Mouse (Mus musculus): ENCODE data around the gene C1qtnf12. TPM values are rescaled to one million over a fixed set of nuclear protein-coding genes. Genes with fewer than 3 reads are reported as not detected.
A peak's percentile ranks its signal among the peaks of the same experiment; 100 is the strongest.

Gene C1qtnf12
- 16.8 and 22.1 TPM in 2 replicates for polyA plus RNA-seq (2012; rRNA removed)

DNA sequence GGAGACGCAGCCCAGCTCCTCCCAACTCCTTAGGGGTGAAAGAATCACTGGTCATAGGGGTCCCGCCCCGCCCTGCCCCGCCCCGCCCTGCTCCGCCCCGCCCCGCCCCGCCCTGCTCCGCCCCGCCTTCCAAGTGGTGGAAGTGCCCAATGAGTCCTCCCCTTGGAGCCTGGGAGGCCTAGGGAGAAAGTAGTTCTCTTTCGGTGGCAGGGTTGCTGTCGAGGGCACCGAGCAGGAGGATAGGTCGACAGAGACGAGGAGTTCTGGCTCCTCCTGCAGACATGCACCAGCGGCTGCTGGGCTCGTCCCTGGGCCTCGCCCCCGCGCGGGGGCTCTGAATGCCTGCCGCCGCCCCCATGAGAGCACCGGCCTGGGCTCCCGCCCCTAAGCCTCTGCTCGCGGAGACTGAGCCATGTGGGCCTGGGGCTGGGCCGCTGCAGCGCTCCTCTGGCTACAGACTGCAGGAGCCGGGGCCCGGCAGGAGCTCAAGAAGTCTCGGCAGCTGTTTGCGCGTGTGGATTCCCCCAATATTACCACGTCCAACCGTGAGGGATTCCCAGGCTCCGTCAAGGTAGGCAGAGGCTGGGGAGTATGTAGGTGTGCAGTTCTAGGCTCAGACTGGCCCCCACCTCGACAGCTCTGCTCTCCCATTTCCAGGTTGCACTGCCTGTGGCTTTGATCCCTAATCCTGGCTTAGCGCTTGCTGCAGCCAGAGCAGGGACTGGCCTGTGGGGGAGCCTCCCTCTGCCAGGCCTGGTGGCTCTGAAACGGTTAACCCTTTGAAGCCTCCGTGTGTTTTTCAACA is at the start of gene C1qtnf12:
Gene C1qtnf12, plus strand, starts transcription at position 152 of the 805 bp plus-strand sequence.
- peak within 1 kb of the TSS; percentile 49; the same call in 1 of the 2 replicates for H3K27ac ChIP-seq (ENCODE audit: insufficient read depth, low read length)

DNA sequence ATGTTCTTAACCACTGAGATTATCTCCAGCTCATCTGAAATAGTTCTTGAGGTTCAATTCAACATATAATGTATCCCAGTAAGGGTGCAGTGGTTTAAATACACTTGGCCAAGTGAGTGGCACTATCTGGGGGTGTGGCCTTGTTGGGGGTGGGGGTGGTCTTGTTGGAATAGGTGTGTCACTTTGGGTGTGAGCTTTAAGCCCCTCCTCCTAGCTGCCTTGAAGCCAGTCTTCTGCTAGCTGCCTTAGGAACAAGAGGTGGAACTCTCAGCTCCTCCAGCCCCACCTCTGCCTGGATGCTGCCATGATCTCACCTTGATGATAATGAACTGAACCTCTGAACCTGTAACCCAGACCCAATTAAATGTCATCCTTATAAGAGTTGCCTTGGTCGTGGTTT is 30.1 kb upstream of the C1qtnf12 start:
- no peaks in the 10 kb centered on the region for H3K27me3 ChIP-seq (ENCODE audit: control insufficient read depth, insufficient read depth, low read length)
- H3K4me3 ChIP-seq (replicated peaks; ENCODE audit: insufficient read depth, low read depth, low read length): no peak overlapping the region
- H3K27ac ChIP-seq (ENCODE audit: insufficient read depth, low read length): no peak overlapping the region
- TF ChIP-seq POLR2A (IDR thresholded peaks at IDR 0.05; ENCODE audit: borderline replicate concordance, insufficient read depth, low read length) (no peak), CTCF (IDR thresholded peaks at IDR 0.05; ENCODE audit: borderline replicate concordance, insufficient read depth, low read depth, low read length) (no peak)
- no peaks in the 10 kb centered on the region for H3K4me1 ChIP-seq (ENCODE audit: control insufficient read depth, insufficient read depth, low read length)
- DNase-seq: no peak
- 62% methylated on average over 1 of the region's 1 CpGs for WGBS

More for the DNA sequence above, at the start of gene C1qtnf12:
- DNase-seq: peak; percentile 39 to 52
- TF ChIP-seq POLR2A (IDR thresholded peaks at IDR 0.05; ENCODE audit: borderline replicate concordance, insufficient read depth, low read length) (peak; percentile 26; the same call in 1 of the 2 replicates), CTCF (IDR thresholded peaks at IDR 0.05; ENCODE audit: borderline replicate concordance, insufficient read depth, low read depth, low read length) (no peak)
- peak within 1 kb of the TSS; percentile 89 for H3K4me3 ChIP-seq (replicated peaks; ENCODE audit: insufficient read depth, low read depth, low read length)
- H3K4me1 ChIP-seq (ENCODE audit: control insufficient read depth, insufficient read depth, low read length): peaks cover 7% of the 10 kb centered on the region; the same call in 1 of the 2 replicates
- WGBS: under 1% methylated on average over 42 of the region's 42 CpGs
- no peaks in the 10 kb centered on the region for H3K27me3 ChIP-seq (ENCODE audit: control insufficient read depth, insufficient read depth, low read length)

DNA sequence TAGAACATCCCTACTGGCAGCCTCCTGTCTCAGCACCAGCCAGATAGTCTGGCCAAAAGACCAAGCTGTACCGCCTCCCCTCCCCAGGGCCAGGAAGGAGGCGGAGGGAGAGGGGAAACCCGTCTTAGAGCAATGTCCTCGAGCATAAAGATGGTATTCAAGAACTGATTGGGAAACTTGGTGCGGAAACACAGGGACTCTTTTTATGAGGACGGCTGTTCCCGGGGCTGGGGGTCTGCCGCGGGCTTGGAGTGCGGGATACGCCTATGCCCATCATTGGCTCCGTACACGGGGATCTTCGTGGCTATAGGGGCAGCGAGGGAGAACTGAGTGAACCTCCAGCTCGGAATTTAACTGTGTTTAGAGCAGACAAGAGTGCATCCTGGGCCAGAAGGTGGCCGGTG is 19.1 kb upstream of the C1qtnf12 start:
- peak in 1 of 2 experiments; percentile 46 for DNase-seq
- H3K27me3 ChIP-seq (ENCODE audit: control insufficient read depth, insufficient read depth, low read length): no peaks in the 10 kb centered on the region
- H3K27ac ChIP-seq (ENCODE audit: insufficient read depth, low read length): peak overlapping the region; percentile 93
- WGBS: under 1% methylated on average over 17 of the region's 17 CpGs
- H3K4me3 ChIP-seq (replicated peaks; ENCODE audit: insufficient read depth, low read depth, low read length): peak overlapping the region; percentile 94
- H3K4me1 ChIP-seq (ENCODE audit: control insufficient read depth, insufficient read depth, low read length): peaks cover 11% of the 10 kb centered on the region
- TF ChIP-seq POLR2A (IDR thresholded peaks at IDR 0.05; ENCODE audit: borderline replicate concordance, insufficient read depth, low read length) (no peak), CTCF (IDR thresholded peaks at IDR 0.05; ENCODE audit: borderline replicate concordance, insufficient read depth, low read depth, low read length) (no peak)

DNA sequence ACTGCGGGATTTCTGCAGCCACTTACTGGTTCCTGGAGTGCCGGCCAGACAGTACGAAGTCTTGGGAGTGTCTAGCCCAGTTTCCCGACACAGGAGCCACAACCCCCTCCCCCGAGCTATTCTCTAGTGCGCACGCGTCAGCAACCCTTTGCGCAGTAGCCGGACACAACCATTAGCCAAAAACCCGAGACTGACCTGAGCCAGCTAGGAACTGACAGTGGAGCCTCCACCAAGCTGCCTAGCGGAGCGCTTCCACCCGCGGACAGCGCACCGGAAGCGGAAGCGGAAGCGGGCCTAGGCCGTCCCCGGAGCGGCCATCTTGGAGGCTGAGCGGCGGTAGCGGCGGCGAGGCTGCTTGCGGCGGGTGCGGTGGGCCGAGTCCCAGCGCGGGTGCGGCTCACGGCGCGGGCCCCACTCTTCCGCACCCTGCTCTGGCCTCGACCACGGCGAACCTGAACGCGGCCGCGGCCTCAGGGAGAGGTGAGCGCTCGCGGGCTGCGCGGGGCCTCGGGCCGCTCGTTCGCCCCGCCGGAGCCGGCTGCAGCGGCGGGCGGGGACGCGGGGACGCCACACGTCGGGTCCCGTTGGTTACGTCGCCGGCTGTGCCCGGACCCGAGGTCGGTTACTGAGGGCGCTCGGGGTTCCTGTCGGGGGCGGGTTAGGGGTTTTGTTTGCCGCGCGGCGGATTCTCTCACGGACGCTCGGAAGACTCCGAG is 18.4 kb upstream of the C1qtnf12 start, which contains the start of gene Ube2j2:
Gene Ube2j2, plus strand, starts transcription at position 298 of the 716 bp plus-strand sequence.
- Histone ChIP-seq H3K27ac (ENCODE audit: insufficient read depth, low read length) (peak within 1 kb of the TSS; percentile 93), H3K27me3 (ENCODE audit: control insufficient read depth, insufficient read depth, low read length) (no peaks in the 10 kb centered on the region), H3K4me3 (replicated peaks; ENCODE audit: insufficient read depth, low read depth, low read length) (peak within 1 kb of the TSS; percentile 94), H3K4me1 (ENCODE audit: control insufficient read depth, insufficient read depth, low read length) (peaks cover 11% of the 10 kb centered on the region)
- DNase-seq: peak; percentile 98 to 100
- TF ChIP-seq CTCF (IDR thresholded peaks at IDR 0.05; ENCODE audit: borderline replicate concordance, insufficient read depth, low read depth, low read length): no peak
- TF ChIP-seq POLR2A (IDR thresholded peaks at IDR 0.05; ENCODE audit: borderline replicate concordance, insufficient read depth, low read length): peak; percentile 84; the same call in 1 of the 2 replicates
- WGBS: under 1% methylated on average over 79 of the region's 85 CpGs

DNA sequence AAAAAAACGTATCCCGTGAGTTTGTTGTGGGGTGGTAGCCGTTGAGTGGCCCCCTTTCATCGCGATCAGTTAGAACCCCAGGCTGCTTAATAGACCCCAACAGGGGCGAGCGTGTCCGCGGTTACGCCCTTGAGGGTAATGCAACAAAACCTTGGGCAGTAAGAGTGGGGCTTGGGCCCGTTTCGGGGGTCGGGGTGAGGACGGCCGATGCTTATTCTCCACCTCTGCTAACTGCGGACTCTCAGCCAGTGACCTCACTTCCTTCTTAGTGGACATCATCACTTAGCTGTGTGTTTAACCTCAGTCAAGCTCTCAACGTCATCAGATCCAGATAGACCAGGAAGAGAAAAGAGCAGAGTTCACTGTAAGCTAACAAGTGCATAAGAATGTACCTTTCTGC is 17.8 kb upstream of the C1qtnf12 start:
- TF ChIP-seq POLR2A (IDR thresholded peaks at IDR 0.05; ENCODE audit: borderline replicate concordance, insufficient read depth, low read length): no peak
- no peak for TF ChIP-seq CTCF (IDR thresholded peaks at IDR 0.05; ENCODE audit: borderline replicate concordance, insufficient read depth, low read depth, low read length)
- peaks cover 11% of the 10 kb centered on the region for H3K4me1 ChIP-seq (ENCODE audit: control insufficient read depth, insufficient read depth, low read length)
- H3K27me3 ChIP-seq (ENCODE audit: control insufficient read depth, insufficient read depth, low read length): no peaks in the 10 kb centered on the region
- DNase-seq: no peak
- no peak overlapping the region for H3K27ac ChIP-seq (ENCODE audit: insufficient read depth, low read length)
- WGBS: under 1% methylated on average over 17 of the region's 17 CpGs
- H3K4me3 ChIP-seq (replicated peaks; ENCODE audit: insufficient read depth, low read depth, low read length): peak overlapping the region; percentile 94

DNA sequence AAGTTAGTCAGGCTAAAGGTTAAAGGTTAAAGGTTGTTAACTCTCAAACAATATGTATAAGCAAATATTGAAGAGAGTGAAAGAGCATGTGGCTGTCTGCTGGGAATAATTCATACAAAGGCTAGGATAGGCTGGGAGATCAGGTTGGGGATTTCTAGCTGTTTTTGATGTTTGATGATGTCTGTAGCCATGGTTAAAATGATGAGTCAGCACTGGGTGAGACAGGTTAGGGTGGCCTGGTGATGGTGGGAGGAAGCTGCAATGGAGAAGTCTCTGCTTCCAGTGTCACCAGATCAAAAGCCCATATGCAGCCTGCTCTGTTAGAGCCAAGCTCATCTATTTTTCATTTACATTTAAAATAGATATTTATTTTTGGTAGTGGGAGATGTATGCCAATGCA is 15.0 kb upstream of the C1qtnf12 start:
- Histone ChIP-seq H3K27me3 (ENCODE audit: control insufficient read depth, insufficient read depth, low read length) (no peaks in the 10 kb centered on the region), H3K4me1 (ENCODE audit: control insufficient read depth, insufficient read depth, low read length) (peaks cover 11% of the 10 kb centered on the region), H3K27ac (ENCODE audit: insufficient read depth, low read length) (no peak overlapping the region), H3K4me3 (replicated peaks; ENCODE audit: insufficient read depth, low read depth, low read length) (no peak overlapping the region)
- DNase-seq: no peak
- no peak for TF ChIP-seq CTCF (IDR thresholded peaks at IDR 0.05; ENCODE audit: borderline replicate concordance, insufficient read depth, low read depth, low read length)
- no peak for TF ChIP-seq POLR2A (IDR thresholded peaks at IDR 0.05; ENCODE audit: borderline replicate concordance, insufficient read depth, low read length)

DNA sequence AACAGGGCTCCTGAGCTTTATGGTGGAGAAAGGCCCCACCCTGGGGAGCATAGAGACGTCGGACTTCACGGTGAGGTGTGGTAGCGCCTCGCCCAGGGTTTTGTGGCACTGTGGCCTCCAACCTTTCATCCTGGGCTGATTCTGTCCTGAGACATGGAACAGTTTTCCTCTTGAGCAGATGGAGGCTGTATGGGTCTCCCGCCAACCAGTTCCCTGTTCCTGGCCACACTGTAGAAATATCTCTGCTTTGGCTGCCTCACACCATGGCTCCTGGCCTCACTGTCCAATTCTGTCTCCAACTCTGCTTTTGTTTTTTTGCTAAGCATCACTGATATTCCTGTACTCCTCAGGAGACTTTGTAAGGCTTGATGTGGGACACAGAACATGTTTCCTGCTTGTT is 6.6 kb upstream of the C1qtnf12 start:
- Histone ChIP-seq H3K27me3 (ENCODE audit: control insufficient read depth, insufficient read depth, low read length) (no peaks in the 10 kb centered on the region), H3K4me3 (replicated peaks; ENCODE audit: insufficient read depth, low read depth, low read length) (no peak overlapping the region), H3K4me1 (ENCODE audit: control insufficient read depth, insufficient read depth, low read length) (peaks cover 15% of the 10 kb centered on the region; the same call in 1 of the 2 replicates), H3K27ac (ENCODE audit: insufficient read depth, low read length) (peak overlapping the region; percentile 85)
- no peak for TF ChIP-seq POLR2A (IDR thresholded peaks at IDR 0.05; ENCODE audit: borderline replicate concordance, insufficient read depth, low read length)
- TF ChIP-seq CTCF (IDR thresholded peaks at IDR 0.05; ENCODE audit: borderline replicate concordance, insufficient read depth, low read depth, low read length): no peak
- DNase-seq: peak; percentile 46 to 72
- WGBS: 16% methylated on average over 6 of the region's 6 CpGs

Measured in cerebellum, adult 2 months (tissue).